Mouse (Mus musculus) heart, adult 11 months (tissue): ENCODE data around the gene Hoxd10.

Source experiments
- DNase-seq: peaks from one replicate; pipeline ENCODE4 v3.0.0; 2022

Gene Hoxd10

GRCm38 (mm10) chr2:74681594-74682531 lies 9.9 kb upstream of the Hoxd10 start:
- DNase-seq = peak; percentile 89

DNA sequence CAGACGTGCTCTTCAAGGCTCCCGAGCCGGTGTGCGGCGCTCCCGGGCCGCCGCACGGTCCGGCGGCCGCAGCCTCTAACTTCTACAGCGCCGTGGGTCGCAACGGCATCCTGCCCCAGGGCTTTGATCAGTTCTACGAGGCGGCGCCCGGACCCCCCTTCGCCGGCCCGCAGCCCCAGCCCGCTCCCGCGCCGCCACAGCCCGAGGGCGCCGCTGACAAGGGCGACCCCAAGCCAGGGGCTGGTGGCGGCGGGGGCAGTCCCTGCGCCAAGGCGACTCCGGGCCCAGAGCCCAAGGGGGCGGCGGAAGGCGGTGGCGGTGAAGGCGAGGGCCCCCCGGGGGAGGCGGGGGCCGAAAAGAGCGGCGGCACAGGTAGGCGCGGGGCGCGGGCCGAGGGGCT lies 8.9 kb upstream of the Hoxd10 start:
- DNase-seq = peak; percentile 76

GRCm38 (mm10) chr2:74683471-74683951 lies 8.2 kb upstream of the Hoxd10 start:
- DNase-seq = peak; percentile 82

DNA sequence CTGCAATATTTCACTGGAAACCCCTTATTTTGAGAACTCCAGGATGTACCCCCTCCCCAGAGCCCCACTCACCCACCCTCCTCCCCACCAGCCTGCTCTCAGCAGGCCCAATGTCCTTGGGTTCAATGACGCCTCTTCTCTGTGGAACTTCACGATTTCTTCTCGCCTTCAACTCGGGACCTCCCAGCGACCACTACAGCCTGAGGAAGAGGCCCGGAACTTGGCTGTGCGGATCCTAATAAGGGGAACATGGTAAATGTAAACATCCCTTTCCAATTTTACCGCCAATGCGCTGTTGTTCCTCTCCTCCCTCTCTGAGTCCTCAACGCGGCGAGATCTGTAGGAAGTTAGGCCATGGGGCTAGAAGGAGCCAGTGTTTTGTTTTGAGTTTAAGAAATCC lies 7.6 kb upstream of the Hoxd10 start:
- no peak for DNase-seq

DNA sequence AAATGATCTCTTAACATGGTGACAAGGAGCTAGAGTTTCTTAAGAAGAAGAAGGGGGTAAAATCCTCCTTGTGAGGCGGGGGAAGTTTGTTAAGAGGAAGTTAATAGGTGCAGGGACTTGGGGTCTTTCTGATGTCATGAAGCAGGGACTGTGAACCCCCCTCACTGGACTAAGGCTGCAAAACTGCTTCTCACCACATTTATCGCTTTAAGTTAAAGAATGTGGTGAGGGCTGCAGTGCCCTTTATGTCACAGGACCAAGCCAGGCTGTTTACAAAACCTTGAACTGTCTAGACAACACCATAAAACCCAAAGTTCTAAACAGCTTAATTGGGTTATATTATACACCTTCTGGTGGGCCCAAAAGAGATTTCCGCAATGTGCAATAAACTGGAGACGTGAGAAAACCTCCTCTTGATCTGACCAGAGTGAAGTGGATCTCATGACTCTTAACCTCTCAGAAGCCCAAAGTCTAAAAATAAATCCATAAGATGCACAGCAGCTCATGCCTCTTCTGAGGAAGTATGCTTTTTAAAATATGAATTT lies 6.6 kb upstream of the Hoxd10 start:
- DNase-seq = peak; percentile 28

DNA sequence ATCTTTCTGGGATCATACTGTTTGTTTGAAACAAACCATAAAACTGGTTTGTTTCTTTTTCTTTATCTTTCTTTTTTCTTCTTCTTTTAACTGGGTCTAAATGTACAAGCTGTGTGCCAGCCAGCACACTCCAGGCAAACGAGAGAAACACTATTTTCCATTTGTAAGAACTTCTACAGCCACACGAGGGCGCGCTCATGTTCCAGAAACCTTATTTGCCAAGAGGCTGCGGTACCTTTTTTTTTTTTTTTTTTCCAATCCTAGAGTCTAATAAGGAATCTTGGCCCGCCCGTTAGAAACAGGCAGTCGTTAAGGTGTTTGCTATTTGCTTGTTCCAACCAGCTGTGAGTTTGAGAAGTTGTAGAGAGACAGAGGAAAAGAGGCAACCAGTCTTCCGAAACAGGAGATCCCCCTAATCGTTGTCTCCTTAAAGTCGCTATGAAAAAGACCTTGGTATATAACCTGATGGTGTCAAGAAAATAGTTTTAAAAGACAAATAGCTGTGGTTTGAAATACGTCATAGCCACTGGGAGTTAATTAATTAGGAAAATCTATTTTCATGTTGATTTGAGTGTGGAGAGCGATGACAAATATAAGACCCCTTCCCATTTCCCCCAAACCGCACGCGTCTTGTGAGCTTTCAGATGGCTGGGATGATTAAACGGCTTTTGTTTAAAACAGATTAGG lies 5.3 kb upstream of the Hoxd10 start:
- DNase-seq = peak; percentile 82

GRCm38 (mm10) chr2:74686988-74687697 lies 4.6 kb upstream of the Hoxd10 start:
- DNase-seq = peak; percentile 79

DNA sequence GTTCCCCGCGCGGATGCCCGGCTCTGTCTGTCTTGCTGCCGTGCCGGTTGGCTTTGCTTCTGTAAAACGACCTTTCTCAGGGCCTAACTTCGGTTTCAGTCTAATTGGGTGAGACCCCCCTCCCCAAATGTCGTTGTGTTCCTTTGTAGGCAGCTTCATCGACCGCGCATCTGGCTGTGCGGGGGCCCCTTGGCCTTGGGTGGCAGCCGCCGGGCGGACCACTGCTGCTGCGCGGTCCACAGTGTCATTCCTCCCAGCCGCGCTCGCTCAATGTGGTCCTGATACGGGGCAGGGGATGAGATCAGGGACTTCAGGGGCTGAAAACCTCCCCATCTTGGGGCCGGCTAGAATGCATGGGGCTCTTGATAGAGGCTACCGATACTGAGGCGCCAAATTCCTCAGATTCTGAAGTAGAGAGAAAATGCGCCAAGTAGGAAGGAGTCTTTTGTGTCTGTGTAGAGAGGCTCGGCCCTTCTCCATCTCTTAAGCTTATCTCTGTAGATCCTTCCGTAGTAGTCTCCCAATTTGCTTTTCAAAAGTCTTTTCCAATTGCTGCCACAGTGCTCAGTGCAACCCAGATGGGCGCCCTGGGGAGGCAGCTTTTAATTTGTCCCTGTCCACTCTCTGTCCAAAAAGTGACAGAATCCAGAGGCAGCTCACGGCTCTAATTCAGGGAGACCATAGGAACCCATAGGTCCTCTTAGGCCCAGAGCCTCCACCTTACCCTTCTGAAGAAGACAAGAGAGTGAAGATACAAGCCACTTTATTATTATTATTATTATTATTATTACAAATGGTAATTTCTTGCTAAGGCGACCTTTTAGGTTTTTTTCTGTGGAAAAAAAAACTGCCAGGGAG lies 3.8 kb upstream of the Hoxd10 start:
- DNase-seq = peak; percentile 87

DNA sequence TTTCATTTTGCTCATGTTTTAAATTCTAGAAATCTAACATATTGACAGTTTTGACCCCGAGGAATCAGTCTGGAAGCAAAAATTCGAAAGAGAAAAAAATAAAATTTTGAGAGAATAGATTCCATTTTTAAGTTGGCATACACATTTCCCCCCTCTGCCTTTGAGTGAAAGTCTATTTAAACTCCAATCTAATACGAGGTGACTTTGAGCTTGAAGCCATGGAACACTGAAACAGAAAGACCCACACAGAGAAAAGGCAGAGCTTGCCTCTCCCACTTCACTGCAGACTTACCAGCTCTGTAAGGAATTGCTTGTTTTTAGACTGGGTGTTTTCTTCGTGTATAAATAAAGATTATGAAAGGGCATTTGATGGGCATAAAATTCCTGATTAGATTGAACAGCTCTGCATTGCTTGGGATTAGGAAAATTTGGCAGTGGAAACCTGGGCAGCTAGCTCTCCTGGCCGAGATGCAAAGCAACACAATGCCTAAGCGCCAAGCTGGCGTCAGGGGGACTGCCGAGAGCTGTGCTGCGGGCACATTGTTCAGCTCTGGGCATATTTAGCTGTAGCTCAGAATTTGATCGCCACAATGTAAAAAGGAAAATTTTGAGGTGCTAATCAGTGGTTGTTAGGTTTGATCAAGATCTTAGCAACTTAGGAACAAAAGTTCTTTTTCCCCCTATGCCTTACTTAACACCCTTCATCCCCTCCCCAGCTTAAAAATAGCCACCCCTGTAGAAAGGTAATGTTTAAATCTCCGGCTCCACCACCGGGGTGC lies 2.7 kb upstream of the Hoxd10 start:
- peak; percentile 73 for DNase-seq

GRCm38 (mm10) chr2:74689574-74690337 lies 2.0 kb upstream of the Hoxd10 start:
- DNase-seq = peak; percentile 76

- DNase-seq = no peak
Observed at GRCm38 (mm10) chr2:74690338-74690716, 1.4 kb upstream of the Hoxd10 start.

- DNase-seq = no peak
Observed at GRCm38 (mm10) chr2:74691995-74692807, 477 bp downstream of the Hoxd10 start.

- peak; percentile 72 for DNase-seq
Observed at GRCm38 (mm10) chr2:74692808-74693431, 1.2 kb downstream of the Hoxd10 start.

DNA sequence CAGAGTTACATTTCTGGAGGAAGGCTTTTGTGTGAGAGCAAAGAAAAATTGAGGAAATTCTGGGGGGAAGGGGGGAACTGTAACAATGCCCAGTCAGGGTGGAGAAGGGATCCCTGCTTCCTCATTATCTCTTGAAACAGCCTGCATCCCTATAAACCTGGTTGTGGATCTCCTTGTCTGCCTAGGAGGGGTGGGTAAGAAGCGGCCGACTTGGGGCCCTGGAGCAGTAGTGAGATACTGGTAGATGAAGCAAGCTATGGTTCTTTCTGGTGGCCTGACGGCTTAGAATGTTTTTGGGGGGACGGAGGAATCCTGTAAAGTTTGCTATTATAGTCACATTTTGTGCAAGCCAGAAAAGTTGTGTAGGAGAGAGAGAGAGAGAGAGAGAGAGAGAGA lies 1.7 kb downstream of the Hoxd10 start:
- no peak for DNase-seq

GRCm38 (mm10) chr2:74694066-74694465 lies 2.3 kb downstream of the Hoxd10 start:
- peak; percentile 70 for DNase-seq

- DNase-seq = peak; percentile 62
Observed at GRCm38 (mm10) chr2:74695383-74695782, 3.7 kb downstream of the Hoxd10 start.

GRCm38 (mm10) chr2:74695813-74696430 lies 4.2 kb downstream of the Hoxd10 start:
- peak; percentile 62 for DNase-seq
